Mouse (Mus musculus): ENCODE results near the gene Olfr1402.

The Olfr1402 gene

DNA sequence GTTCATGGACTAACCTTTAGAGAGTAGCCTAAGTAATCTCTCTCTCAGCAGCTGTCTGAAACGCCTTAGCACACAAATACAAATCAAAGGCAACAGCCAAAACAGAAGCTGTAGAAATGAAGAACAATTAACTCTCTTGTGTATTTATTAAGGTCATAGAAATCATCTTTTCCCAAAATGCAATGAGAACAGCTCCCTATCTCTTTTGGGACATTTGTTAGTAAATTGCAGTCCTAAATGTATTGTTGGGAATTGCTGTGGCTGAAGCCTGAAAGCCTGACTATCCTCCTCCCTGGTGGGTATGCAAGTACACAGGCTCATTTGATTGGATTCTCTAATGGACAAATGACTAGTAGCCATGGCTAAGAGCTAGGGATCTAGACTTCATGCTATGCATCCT is at the start of gene Olfr1402:
Gene Olfr1402 (minus strand): TSS at position 101 of the 400 bp plus-strand sequence.
- no peak for DNase-seq

- no peak for DNase-seq
These were observed 33.5 kb upstream of the Olfr1402 start for GRCm38 (mm10) chr3:97455286-97455685.

GRCm38 (mm10) chr3:97438619-97439018 is 16.8 kb upstream of the Olfr1402 start:
- no peak for DNase-seq

DNA sequence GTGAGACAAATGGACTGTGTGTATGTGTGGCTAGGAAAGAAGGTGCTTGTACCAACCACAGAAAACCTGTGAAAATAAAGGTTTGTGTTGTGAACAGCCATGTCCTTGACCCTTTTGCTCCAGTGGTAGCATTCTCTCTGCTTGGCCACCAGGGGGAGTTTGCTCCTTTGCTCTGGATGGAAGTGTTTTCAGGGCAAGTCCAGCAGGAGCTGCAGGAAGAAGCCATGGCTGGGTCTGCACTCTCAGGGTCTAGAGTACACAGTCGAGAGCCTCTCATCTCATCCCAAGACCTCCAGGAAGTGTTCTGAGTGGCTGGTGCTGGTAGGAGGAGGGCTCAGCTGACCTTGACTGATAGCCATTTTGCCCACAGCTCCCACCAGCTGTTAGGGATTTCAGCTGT is 27.5 kb downstream of the Olfr1402 start:
- peak; percentile 40 for DNase-seq

DNA sequence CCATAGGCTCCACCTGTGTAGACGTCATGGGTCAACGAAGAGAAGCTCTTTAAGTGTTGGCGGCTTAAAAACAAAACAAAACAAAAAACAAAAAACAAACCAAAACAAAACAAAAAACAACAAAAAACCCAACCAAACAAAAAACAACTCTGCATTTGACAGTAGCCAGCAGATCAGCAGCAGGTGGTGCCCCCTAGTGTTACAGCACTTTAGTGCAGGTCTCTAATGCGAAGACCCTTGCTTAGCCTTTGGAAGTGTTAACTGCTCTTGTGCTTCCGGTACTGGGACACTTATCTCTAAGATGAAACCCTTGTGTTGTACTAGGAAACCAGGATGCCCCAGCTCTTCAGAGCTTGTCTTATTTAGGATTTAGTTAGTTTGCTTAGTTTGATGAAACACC is 28.7 kb downstream of the Olfr1402 start:
- DNase-seq = peak; percentile 31

GRCm38 (mm10) chr3:97370382-97370781 is 51.4 kb downstream of the Olfr1402 start:
- no peak for DNase-seq

DNA sequence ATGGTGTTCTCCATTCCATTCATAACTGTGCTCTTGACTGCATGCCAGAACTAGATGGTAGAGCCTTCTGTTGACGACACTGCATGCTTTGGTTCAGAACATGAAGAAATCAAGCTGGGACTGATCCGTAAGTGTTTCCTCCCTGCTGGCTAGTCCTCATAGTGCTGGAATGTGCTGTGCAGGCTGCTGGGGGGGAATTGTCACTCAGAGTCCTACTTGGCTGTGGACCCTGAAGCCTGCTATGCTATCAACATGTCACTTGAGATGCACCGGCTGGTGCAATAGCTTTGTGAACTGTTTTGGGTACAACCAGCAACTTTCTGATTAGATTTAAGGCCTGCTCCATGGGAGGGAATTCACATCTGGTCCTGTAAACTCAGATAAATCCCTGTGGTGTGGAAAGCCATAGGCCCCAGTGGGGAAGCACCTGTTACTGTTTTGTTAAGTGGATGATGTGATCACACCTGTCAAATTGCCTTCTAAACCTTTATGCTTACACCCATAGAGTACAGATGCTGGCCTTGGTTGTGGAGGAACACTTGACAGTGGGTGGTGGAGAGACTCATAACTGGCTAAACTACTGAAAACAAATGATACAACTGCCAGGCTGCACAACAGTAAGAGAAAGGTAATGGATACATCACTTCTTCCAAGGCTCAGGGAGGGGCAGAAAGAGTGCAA is 58.3 kb downstream of the Olfr1402 start:
- DNase-seq = peak; percentile 87

DNA sequence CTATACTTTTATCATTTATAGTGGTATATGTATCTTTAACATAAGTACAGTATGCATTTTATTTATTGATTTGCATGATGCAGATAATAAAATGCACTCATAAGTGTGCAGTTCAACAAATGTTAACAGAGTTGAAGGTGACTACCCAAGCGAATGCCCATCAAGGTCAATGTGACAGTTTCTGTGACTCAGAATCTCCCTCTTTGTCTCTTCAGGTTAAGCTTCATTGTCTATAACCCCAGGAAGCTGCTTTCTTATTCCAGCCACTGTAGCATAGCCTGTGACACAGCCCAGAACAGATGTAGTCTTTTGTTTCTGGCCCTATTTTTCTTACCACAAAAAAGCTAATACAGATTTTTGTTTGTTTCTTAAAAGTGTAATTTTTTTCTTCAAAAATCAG is 63.4 kb downstream of the Olfr1402 start:
- DNase-seq = no peak

Data from kidney, postnatal 10 days (tissue).